Mouse (Mus musculus) natural killer cell, adult 2 months (primary cell): Measurements from ENCODE around the gene Ghitm.
"Not testable (repeated sequence)": the region's sequence is repeated elsewhere in the genome, so short reads cannot be mapped to it uniquely, and the experiment has no call there.

Experiments
- DNase-seq, 2 experiments: peaks; one replicate each; pipeline ENCODE4 v3.0.0; 2022; ENCODE audit warnings: low spot score in 2 of 2

Ghitm gene

DNA sequence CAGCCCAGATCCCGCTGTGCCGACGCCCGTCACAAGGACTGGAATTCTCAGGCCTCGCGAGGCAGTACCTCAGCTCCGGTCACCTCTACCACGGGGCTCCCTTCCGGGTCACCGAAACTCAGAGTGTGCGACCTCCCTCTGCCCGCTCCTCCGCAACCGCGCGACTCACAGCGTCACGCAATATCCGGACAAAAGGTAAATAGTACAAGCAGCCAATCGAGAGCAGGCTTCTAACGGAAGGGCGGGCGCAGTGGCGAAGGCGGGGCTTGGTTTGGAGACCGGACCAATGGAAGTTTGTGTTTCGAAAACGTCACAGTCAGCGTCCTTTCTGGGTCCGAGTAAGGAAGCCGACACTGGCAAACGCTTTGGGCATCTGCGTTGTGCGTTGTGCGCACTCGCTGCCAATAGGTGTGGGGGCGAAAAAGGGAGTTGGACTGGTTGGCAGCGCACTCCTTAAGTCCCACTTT, at the start of gene Ghitm:
Gene Ghitm, minus strand, starts transcription at position 146 of the 467 bp plus-strand sequence.
- DNase-seq = peak; percentile 96 to 97

DNA sequence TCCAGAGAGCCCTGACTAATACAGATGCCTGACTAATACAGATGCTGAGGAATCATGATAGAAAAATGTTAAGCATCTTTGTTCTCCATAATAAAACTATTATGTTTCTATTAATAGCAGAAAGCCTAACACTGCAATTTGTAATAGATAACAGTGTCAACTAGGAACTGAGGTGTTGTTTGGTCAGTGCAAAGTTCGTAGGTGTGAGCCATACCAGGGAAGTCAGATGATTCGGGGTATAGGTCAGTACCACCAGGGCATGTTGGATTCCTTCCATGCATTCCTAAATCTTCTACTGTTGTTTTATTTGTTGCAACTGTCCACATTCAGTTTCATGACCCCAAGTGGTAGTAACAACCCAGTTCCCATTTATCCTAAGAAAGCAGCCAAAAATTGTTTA, 49.8 kb upstream of the Ghitm start:
- no peak for DNase-seq

DNA sequence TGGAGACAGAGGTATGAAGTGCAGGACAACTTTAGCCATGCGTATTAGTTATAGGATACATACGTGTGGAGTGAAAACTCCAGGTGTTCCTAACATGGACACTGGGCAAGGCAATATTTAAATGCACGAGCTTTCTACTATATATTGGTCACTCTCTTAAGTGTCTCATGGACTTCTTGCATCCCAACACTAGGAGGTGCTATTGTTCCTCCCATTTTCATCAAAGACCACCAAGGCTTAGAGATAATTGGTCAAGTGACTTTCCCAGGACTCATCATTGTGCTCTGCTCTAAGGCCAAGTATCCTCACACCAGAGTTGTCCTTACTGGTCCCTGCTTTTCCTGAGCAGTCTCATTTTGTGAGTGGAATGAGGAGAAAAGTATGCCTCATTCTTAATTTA, 39.4 kb upstream of the Ghitm start:
- no peak for DNase-seq

GRCm38 (mm10) chr14:37165266-37165926, 30.3 kb upstream of the Ghitm start:
- peak in 1 of 2 experiments; percentile 2 for DNase-seq

DNA sequence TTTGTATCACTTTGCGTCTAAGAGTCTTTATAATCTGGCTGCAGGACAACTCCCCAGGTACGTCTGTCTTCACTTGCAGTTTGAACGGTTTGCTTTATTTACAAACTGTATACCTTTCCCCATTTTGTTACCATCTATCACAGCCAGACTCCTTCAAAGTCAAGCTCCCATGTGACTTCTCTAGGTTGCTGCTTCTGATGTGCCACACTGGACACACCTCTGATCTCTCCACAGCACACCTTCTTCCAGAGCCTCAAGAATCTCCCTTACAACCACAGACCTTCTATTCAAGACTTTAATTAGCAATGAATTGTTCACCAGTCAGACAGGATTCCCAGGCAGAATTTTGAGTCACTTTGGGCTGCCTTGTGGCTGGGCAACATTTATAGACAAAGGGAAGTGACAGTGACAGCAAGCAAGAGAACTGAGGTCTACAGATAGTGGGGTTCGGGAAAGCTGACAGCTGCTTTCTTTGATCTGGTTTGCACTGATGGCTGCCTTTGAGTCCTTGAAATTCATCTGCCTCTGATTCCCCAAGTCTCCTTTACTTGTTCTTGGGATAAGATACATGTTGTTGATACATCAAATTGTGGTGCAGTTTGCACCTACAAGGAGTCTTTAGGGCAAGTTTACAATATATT, 29.4 kb upstream of the Ghitm start:
- no peak for DNase-seq

- no peak for DNase-seq
Observed at GRCm38 (mm10) chr14:37163277-37163956, 28.3 kb upstream of the Ghitm start.

GRCm38 (mm10) chr14:37154391-37154790, 19.3 kb upstream of the Ghitm start:
- DNase-seq = no peak

GRCm38 (mm10) chr14:37139051-37139710, 4.1 kb upstream of the Ghitm start:
- no peak for DNase-seq

- DNase-seq = not testable (repeated sequence)
Observed at GRCm38 (mm10) chr14:37137596-37137995, 2.5 kb upstream of the Ghitm start.

- no peak for DNase-seq
Observed at GRCm38 (mm10) chr14:37136110-37136509, 1.0 kb upstream of the Ghitm start.

DNA sequence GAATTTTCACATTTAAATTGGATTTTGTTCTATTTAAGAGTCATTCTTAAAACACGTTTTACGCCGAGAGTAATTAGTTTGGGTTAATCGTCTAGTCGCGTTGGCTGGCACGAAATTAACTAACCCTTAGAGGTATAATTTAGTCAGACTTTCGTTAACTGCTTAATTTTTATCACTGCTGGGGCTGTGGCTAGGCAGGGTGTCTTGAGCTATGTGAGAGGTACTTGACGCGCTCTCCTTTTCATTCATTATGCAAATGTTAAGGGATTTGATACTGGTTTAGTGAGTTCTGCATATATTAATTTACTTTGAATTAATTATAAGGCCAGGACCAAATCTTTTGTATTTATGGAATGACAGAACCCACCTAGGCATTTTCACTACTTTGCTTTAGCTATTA, 599 bp upstream of the Ghitm start:
- DNase-seq = no peak

- peak; percentile 51 to 58 for DNase-seq
Observed at GRCm38 (mm10) chr14:37134304-37135126, 557 bp downstream of the Ghitm start.

GRCm38 (mm10) chr14:37127652-37128051, 7.4 kb downstream of the Ghitm start:
- peak; percentile 19 to 33 for DNase-seq

- no peak for DNase-seq
Observed at GRCm38 (mm10) chr14:37119233-37119632, 15.8 kb downstream of the Ghitm start.

GRCm38 (mm10) chr14:37113922-37114321, 21.1 kb downstream of the Ghitm start, which contains the start of gene 2610528A11Rik:
2610528A11Rik (minus strand) TSS chr14:37114022.
- no peak for DNase-seq

DNA sequence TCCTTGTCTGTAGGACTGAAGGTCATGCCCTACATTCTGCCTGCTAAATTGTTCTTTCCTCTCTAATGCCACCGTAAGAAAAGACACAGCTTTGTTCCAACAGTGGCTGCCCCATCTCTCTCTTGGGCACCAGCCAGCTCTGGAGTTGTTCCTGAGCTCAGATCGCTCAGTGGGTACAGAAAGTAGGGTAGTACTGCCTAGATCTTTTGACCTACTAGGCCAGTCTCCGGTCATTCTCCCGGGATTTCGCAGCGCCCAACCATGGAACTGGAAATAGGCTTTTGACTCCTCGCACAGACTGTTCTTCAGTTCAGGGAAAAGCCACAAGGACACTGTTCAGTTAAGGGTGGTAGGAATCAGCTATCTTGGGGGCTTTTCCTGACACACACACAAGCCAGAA, 22.1 kb downstream of the Ghitm start:
- DNase-seq = no peak

GRCm38 (mm10) chr14:37111371-37111770, 23.7 kb downstream of the Ghitm start:
- DNase-seq = no peak

DNA sequence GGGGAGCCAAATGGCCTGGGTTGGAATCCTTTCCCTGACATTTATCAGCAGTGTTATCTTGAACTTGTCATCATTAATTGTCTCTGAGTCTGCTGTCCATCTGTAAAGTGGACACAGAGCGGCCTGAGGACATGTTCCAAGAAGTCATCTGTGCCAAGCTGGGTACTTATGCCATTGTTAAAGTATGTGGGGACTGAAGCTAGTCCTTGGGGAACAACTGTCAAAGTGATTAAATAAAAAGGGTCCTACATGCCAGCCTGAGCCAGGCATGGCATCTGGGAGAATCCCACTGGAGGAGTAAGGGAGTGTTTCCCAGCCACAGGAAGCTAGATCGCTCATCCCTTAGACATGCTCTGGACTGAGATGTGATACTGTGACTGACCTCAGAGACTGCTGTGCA, 24.6 kb downstream of the Ghitm start:
- no peak for DNase-seq

DNA sequence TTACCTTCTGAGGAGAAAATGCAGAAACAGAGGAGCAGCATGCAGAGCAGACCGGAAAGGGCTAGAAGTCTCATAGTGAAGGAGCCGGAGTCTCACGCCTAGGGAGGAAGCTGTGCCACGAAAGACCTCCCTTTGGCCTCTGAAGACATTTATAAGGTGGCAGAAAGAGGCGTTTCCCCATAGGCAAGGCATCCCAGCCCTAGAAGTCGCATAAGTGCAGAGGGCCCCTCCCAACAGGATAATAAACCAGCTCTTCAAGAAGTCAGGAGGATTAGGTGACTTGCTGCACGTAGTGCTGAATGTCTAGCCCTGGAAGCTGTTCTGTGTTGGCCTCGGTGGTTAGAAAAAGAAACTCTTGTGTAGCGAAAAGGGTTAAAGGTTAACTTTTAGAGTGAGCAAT, 25.1 kb downstream of the Ghitm start:
- no peak for DNase-seq

DNA sequence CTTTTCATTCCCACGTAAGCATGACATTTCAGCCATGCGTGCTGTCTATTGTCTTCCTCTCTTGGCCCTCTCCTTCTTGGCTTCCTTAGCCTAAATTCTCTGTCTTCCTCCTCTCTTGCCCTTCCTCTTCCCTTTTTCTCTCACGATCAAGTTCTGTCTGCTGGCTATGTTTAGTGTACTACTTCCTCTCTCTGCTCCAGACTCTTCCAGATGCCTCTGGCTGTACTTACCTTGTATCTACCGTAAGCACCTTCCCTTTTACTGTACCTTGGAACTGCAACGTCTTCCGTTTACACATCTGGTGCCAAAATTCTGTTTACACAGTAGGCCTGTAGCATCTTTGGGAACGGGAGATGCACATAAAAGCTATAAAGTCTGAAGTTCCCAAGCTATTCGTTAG, 25.6 kb downstream of the Ghitm start:
- no peak for DNase-seq

GRCm38 (mm10) chr14:37105846-37106245, 29.2 kb downstream of the Ghitm start:
- DNase-seq = no peak
